Mouse (Mus musculus): ENCODE measurements around the gene Ivns1abp. TPM values are rescaled to one million over a fixed set of nuclear protein-coding genes. Genes with fewer than 3 reads are reported as not detected.
"Not testable (repeated sequence)": the region's sequence is repeated elsewhere in the genome, so short reads cannot be mapped to it uniquely, and the experiment has no call there.

The Ivns1abp gene
- 247 and 257 TPM in 2 replicates for polyA plus RNA-seq (2015; fragmentation: Nextera tagmentation; extraction: Ambion mirVana)

DNA sequence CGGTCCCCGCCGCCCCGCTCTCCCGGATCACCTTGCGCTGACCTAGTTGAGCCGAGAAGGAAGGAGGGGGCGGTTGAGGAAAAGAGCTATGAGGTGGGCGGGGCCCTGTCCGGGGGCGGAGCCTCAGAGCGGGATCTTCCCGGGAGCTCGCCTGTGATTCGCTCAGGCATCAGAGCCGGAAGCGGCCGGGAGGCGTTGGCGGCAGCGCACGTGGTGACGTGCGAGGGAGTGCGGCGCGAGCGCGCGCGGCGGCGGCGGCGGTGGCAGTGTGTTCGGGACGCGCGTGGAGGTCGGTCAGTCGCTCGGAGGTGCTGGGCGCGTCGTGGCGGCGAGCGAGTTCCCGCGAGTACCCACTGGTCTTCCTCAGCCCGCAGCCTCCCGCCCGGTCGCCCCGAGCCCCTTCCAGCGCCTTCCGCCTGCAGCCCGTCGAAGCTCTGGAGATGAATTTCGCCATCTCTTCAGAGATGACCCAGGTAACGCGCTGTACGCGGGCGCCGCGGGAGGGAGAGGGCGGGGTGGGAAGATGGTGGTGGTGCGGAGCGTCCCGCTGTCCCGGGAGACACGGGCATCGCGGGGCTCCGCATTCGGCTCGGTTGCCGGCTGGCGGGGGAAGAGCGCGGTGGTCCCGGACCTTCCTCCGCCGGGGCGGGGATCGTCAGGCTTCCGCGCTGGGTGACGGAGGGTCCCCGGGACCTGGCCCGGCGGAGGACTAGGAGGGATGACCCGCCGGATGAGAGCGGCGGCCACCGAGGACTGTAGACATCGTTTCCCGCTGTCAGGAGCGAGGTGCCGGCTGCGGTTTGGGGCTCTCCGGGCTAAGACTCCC lies at the start of gene Ivns1abp:
Gene Ivns1abp, plus strand, starts transcription at position 195 of the 826 bp plus-strand sequence.
- under 1% methylated on average over 94 of the region's 104 CpGs for WGBS
- ATAC-seq (replicated peaks), result peak; percentile 97
- Histone ChIP-seq H3K4me1 (peaks cover 40% of the 10 kb centered on the region), H3K27me3 (replicated peaks) (no peaks in the 10 kb centered on the region), H3K9ac (peak within 1 kb of the TSS; percentile 90), H3K36me3 (replicated peaks) (no peaks in the 10 kb centered on the region), H3K4me2 (peak within 1 kb of the TSS; percentile 54), H3K4me3 (peak within 1 kb of the TSS; percentile 82), H3K27ac (peak within 1 kb of the TSS; percentile 95), H3K9me3 (no peaks in the 10 kb centered on the region)

DNA sequence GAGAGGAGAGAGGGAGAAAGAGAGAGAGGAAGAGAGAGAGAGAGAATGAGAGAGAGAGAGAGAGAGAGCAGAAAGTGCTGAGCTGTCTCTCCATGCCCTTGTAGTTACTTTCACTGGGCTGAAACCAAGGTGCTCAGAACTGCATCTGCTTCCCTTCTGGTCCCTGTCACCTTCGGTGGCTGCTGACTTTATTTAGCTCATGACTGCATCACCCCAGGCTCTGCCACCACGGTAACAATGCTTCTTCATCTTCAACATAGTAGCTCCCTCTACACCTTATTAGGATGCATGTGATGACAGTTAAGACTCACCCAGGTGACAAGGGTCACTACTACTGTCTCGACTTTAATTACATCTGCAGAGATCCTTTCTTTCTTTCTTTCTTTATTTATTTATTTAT lies 48.8 kb upstream of the Ivns1abp start:
- WGBS, result 55% methylated on average over 3 of the region's 3 CpGs
- Histone ChIP-seq H3K4me2 (no peak overlapping the region), H3K9me3 (no peaks in the 10 kb centered on the region), H3K4me1 (no peaks in the 10 kb centered on the region), H3K27ac (no peak overlapping the region), H3K27me3 (replicated peaks) (no peaks in the 10 kb centered on the region), H3K9ac (no peak overlapping the region), H3K4me3 (no peak overlapping the region), H3K36me3 (replicated peaks) (no peaks in the 10 kb centered on the region)
- ATAC-seq (replicated peaks), result peak; percentile 65; the same call in 1 of the 2 replicates

DNA sequence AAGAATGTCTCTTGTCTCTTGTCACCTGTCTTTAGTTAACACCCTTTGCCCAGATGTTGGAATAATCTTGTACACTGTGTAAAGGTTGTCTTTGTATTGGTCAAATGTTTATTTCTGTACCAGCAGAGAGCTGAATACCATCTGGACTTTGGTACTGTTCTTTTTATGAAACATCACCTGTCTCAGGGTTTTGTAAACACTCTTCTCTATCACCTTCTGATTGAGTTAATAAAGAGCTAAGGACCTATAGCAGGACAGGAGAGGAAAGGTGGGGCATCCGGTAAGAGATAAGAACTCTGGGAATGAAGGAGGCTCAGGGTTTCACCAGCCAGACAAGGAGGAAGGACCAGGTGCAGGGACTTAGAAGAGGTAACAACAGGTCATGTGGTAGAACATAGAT lies 47.7 kb upstream of the Ivns1abp start:
- no peak overlapping the region for H3K27ac ChIP-seq
- no peaks in the 10 kb centered on the region for H3K36me3 ChIP-seq (replicated peaks)
- 88% methylated on average over 1 of the region's 1 CpGs for WGBS
- no peaks in the 10 kb centered on the region for H3K27me3 ChIP-seq (replicated peaks)
- no peak overlapping the region for H3K4me3 ChIP-seq
- no peaks in the 10 kb centered on the region for H3K9me3 ChIP-seq
- no peak overlapping the region for H3K9ac ChIP-seq
- H3K4me2 ChIP-seq, result no peak overlapping the region
- no peak for ATAC-seq (replicated peaks)
- H3K4me1 ChIP-seq, result 0 out of 2 replicates have a peak, but pooled peaks cover 2% of the 10 kb centered on the region

DNA sequence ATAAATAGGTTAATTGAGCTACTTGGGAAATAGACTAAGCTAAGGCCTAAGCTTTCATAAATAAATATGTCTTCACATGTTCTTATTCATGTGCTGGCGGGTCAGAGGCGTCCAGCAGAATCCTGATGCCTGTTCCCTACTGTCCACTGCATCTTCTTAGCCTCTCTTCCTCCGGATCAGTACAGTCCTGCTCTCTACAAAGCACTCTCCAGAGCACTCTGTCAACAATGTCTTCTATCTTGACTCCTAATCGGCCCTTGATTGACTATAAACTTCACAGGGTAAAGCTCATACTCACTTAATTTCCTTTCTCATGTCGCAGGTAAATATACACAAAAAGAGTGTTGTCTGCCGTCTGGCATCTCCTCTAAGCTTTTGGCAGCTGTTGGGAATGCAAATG lies 47.3 kb upstream of the Ivns1abp start:
- Histone ChIP-seq H3K9me3 (no peaks in the 10 kb centered on the region), H3K4me3 (no peak overlapping the region), H3K27ac (no peak overlapping the region), H3K36me3 (replicated peaks) (no peaks in the 10 kb centered on the region), H3K4me1 (0 out of 2 replicates have a peak, but pooled peaks cover 2% of the 10 kb centered on the region), H3K9ac (no peak overlapping the region), H3K4me2 (no peak overlapping the region), H3K27me3 (replicated peaks) (no peaks in the 10 kb centered on the region)
- no peak for ATAC-seq (replicated peaks)
- 91% methylated on average over 6 of the region's 6 CpGs for WGBS

DNA sequence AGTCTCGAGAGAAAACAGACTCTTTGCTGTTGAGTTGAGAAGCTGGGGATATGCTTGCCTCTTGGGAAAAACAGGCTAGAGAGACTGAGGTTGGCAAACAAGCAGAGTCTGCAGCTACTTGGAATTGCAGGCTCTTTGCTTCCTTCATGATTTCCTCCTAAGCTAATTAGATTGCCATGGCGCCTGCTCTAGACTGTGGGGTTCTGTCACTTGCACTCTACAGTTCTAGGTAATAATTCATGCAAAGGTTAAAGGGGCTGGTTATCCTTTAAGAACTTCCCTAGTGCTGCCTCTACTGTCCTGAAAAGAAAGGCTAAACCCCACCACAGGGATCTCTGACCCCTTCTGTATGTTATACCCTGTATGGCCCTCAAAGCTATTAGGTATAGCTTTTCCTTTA lies 46.7 kb upstream of the Ivns1abp start:
- no peaks in the 10 kb centered on the region for H3K27me3 ChIP-seq (replicated peaks)
- 86% methylated on average over 2 of the region's 2 CpGs for WGBS
- H3K4me3 ChIP-seq, result no peak overlapping the region
- no peaks in the 10 kb centered on the region for H3K9me3 ChIP-seq
- ATAC-seq (replicated peaks), result no peak
- H3K27ac ChIP-seq, result no peak overlapping the region
- 0 out of 2 replicates have a peak, but pooled peaks cover 5% of the 10 kb centered on the region for H3K4me1 ChIP-seq
- H3K36me3 ChIP-seq (replicated peaks), result no peaks in the 10 kb centered on the region
- no peak overlapping the region for H3K9ac ChIP-seq
- H3K4me2 ChIP-seq, result no peak overlapping the region

DNA sequence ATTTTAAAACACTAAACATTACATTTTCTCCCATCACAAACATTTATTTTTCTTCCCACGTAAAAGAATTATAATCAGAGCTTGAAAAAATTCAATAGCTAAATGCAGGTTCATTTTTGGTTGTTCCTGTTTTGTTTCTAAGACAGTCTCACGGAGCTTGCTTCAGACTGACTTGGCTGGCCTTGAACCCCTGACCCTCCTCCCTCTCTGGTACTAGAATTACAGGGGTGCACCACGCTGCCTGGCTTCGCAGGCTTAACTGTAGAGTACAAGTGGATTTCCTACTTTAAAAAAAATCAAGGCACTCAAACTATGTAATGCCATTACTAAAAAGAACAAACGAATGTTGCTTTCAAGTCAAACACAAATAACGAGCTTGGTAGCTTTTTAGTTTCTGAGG lies 42.8 kb upstream of the Ivns1abp start:
- Histone ChIP-seq H3K9ac (no peak overlapping the region), H3K4me2 (no peak overlapping the region), H3K27me3 (replicated peaks) (no peaks in the 10 kb centered on the region), H3K4me3 (no peak overlapping the region), H3K36me3 (replicated peaks) (no peaks in the 10 kb centered on the region), H3K4me1 (0 out of 2 replicates have a peak, but pooled peaks cover 5% of the 10 kb centered on the region), H3K9me3 (no peaks in the 10 kb centered on the region), H3K27ac (no peak overlapping the region)
- WGBS, result 66% methylated on average over 6 of the region's 6 CpGs
- ATAC-seq (replicated peaks), result no peak

DNA sequence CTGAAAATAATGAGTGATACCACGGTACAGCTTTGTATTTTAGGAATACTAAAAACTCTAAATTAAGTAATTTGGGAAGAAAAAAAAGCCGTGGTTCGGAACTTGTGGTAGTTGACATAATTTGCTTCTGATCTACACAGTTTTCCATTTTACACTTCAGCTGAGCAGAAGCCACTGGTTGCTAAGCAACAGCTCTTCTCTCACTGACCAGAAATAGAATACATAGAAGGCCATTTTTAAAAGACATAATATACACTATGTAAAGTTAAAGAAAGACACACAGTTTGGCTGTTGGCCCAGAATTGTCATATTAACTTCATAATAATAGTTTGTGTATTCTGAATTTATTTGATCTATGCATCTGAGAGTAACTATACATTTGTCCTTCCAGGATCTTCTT lies 42.4 kb upstream of the Ivns1abp start:
- H3K9me3 ChIP-seq, result no peaks in the 10 kb centered on the region
- 0 out of 2 replicates have a peak, but pooled peaks cover 5% of the 10 kb centered on the region for H3K4me1 ChIP-seq
- H3K4me2 ChIP-seq, result no peak overlapping the region
- 39% methylated on average over 3 of the region's 3 CpGs for WGBS
- H3K27ac ChIP-seq, result no peak overlapping the region
- no peaks in the 10 kb centered on the region for H3K27me3 ChIP-seq (replicated peaks)
- H3K9ac ChIP-seq, result no peak overlapping the region
- peak; percentile 59; the same call in 1 of the 2 replicates for ATAC-seq (replicated peaks)
- H3K4me3 ChIP-seq, result no peak overlapping the region
- no peaks in the 10 kb centered on the region for H3K36me3 ChIP-seq (replicated peaks)

DNA sequence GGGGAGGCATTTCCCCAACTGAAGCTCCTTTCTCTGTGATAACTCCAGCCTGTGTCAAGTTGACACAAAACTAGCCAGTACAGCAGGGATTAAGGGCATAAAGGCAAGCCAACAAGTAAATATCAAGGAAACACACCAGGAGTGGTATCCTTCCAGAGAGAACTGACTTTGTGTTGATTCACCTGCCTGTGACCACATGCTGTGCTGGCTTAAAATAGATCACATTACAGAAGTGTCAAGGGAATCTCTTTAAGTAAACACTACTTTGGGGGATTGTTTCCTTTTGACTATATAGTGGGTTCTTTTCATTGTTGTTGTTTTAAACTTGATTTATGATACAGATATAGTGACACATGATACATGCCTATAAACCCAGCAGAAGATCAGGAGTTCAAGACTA lies 41.0 kb upstream of the Ivns1abp start:
- no peaks in the 10 kb centered on the region for H3K9me3 ChIP-seq
- no peak overlapping the region for H3K4me2 ChIP-seq
- no peaks in the 10 kb centered on the region for H3K36me3 ChIP-seq (replicated peaks)
- no peaks in the 10 kb centered on the region for H3K27me3 ChIP-seq (replicated peaks)
- no peak overlapping the region for H3K4me3 ChIP-seq
- no peak for ATAC-seq (replicated peaks)
- H3K9ac ChIP-seq, result no peak overlapping the region
- no peak overlapping the region for H3K27ac ChIP-seq
- H3K4me1 ChIP-seq, result 0 out of 2 replicates have a peak, but pooled peaks cover 5% of the 10 kb centered on the region

DNA sequence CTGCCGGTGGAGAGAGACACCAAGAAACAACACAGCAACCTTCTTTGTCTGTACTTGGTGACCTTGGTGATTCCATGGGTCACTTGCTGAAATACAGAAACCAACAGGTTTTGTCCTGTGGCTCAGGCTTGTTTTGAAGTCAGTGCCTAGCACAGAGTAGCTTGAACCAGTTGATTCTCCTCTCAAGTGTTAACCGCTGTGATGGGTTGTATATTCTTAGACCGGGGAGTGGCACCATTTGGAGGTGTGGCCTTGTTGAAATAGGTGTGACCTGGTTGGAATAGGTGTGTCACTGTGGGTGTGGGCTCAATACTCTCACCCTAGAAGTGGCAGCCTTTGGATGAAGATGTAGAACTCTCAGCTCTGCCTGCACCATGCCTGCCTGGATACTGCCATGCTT lies 39.3 kb upstream of the Ivns1abp start:
- ATAC-seq (replicated peaks), result not testable (repeated sequence)
- 84% methylated on average over 3 of the region's 3 CpGs for WGBS

DNA sequence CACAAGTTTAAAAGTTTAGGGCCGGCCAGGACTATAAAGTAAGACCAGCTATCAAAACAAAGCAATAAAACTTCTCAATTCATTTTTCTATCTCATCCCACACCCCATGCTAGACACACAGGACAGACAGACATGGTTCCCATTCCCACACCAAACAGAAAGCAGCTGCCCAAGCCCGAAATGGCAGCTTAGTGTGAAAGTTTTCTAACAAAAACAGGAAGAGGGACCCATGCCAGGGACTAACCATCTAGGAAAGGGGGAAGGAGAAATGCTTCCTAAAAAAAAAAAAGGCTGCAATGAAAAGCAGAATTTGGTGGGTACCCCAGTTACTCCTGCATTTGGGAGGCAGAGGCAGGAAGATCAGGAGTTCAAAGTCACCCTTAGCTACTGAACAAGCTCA lies 37.2 kb upstream of the Ivns1abp start:
- WGBS, result 84% methylated on average over 2 of the region's 2 CpGs
- H3K27ac ChIP-seq, result no peak overlapping the region
- H3K4me2 ChIP-seq, result no peak overlapping the region
- H3K4me3 ChIP-seq, result no peak overlapping the region
- H3K4me1 ChIP-seq, result 0 out of 2 replicates have a peak, but pooled peaks cover 3% of the 10 kb centered on the region
- no peaks in the 10 kb centered on the region for H3K27me3 ChIP-seq (replicated peaks)
- no peak for ATAC-seq (replicated peaks)
- H3K9ac ChIP-seq, result no peak overlapping the region
- no peaks in the 10 kb centered on the region for H3K9me3 ChIP-seq
- no peaks in the 10 kb centered on the region for H3K36me3 ChIP-seq (replicated peaks)

More for the DNA sequence above, 39.3 kb upstream of the Ivns1abp start:
- not testable (repeated sequence) for H3K27me3 ChIP-seq (replicated peaks); H3K27ac ChIP-seq; H3K4me1 ChIP-seq; H3K4me3 ChIP-seq; H3K36me3 ChIP-seq (replicated peaks); H3K9me3 ChIP-seq; H3K4me2 ChIP-seq; H3K9ac ChIP-seq

DNA sequence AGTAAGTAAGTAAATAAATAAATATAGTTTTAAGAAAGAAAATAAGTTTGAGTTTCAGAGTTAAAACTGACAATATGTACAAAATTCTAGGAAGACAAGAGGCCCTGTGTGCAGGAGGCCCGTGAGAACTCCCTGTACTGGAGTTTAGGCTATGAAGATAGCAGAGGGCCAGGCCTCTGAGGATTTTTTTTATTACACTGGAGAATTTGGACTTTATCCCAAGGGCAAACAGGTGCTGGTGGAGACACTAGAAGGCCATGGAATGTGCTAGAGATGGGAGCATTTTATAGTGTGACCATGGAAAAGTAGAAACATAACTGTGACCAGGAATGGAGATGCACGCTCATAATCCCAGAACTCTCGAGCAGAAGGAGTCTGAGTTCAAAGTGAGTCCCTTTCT lies 36.5 kb upstream of the Ivns1abp start:
- H3K4me1 ChIP-seq, result no peaks in the 10 kb centered on the region
- 85% methylated on average over 3 of the region's 3 CpGs for WGBS
- H3K4me2 ChIP-seq, result no peak overlapping the region
- H3K27ac ChIP-seq, result no peak overlapping the region
- H3K9me3 ChIP-seq, result no peaks in the 10 kb centered on the region
- no peaks in the 10 kb centered on the region for H3K27me3 ChIP-seq (replicated peaks)
- no peak overlapping the region for H3K9ac ChIP-seq
- no peak for ATAC-seq (replicated peaks)
- no peak overlapping the region for H3K4me3 ChIP-seq
- no peaks in the 10 kb centered on the region for H3K36me3 ChIP-seq (replicated peaks)

DNA sequence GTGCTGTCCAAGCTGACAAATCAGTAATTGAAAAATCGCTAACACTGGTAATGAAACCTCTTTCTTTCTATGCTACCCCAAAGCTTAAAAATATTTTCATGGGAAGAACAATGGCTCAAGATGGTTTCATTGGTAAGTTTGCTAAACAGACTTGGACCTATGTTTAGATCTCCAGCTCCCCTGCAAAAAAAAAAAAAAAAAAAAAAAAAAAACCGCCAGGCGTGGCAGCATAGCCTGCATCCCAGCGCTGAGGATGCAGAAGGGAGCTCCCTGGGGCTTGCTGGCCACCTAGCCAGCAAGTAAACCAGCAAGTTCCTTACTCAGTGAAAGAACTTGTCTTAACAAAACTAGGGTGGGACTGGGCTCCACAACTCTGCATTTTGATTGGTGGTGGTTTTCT lies 35.8 kb upstream of the Ivns1abp start:
- no peak overlapping the region for H3K9ac ChIP-seq
- H3K4me2 ChIP-seq, result no peak overlapping the region
- no peaks in the 10 kb centered on the region for H3K4me1 ChIP-seq
- WGBS, result 39% methylated on average over 4 of the region's 4 CpGs
- H3K36me3 ChIP-seq (replicated peaks), result no peaks in the 10 kb centered on the region
- H3K27me3 ChIP-seq (replicated peaks), result no peaks in the 10 kb centered on the region
- no peak overlapping the region for H3K27ac ChIP-seq
- ATAC-seq (replicated peaks), result no peak
- no peak overlapping the region for H3K4me3 ChIP-seq
- no peaks in the 10 kb centered on the region for H3K9me3 ChIP-seq

DNA sequence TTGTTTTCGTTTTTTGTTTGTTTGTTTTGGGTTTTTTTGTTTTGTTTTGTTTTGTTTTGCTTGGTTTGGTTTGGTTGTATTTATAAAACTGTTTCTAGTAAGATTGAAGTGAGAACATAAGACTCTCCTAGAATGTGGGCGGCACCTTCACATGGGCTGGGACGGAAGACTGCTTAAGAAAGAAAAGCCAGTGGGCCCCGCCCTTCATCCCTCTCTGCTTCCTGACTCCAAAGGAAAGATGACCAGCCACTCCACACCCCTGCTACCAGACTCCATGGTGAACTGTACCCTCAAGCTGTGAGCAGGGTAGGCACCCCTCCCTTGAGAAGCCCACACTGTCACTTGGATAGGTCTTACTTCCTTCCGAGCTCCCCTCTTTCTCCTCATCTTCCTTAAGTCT lies 33.8 kb upstream of the Ivns1abp start:
- Histone ChIP-seq H3K9ac (no peak overlapping the region), H3K36me3 (replicated peaks) (no peaks in the 10 kb centered on the region), H3K27me3 (replicated peaks) (no peaks in the 10 kb centered on the region), H3K27ac (no peak overlapping the region), H3K4me1 (no peaks in the 10 kb centered on the region), H3K9me3 (no peaks in the 10 kb centered on the region), H3K4me3 (no peak overlapping the region), H3K4me2 (no peak overlapping the region)
- 79% methylated on average over 5 of the region's 5 CpGs for WGBS
- ATAC-seq (replicated peaks), result no peak

All from midbrain, embryonic 15.5 days (tissue).